In the genomic region with DNA sequence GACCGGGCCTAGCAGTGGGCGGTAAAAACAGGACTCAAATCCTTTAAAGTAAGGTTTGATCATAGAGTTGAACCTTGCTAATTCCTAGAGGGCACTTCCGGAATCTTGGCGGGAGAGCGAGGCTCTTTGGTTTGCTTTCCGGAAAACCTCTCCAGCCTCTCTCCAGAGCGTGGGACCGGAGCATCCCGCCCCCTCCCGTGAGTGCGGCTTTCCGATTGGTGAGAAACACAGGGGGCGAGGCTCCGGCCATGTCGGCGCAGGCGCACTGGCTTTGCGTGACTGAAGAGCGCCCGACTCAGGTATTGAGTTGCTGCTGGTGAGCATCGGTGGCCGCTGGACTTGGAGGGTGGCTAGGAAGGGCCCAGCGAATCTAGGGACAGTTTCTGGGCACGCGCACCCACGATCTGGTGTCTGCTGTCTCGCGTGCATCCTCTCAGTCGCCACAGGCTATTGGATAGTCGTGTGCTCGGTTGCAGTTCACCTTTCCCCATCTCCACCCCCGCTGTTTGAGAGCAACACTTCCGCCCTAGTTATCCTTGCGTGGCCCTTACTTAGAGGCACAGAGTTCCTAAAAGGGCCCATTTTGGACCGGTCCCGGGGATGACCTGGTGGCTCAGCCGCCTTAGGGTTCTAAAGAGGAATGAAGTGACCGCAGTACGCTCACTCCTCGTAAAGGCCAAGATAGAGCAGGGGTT, we compare ENCODE assay signal across 8 mouse cellular contexts. TPM values are rescaled to one million over a fixed set of nuclear protein-coding genes. Genes with fewer than 3 reads are reported as not detected.
DNase-seq lines count a peak whose midpoint lies in the region; ATAC-seq and TF ChIP-seq lines count a peak whose summit lies in the region.

Gene Pars2, plus strand, starts transcription at position 237 of the 695 bp plus-strand sequence.

- TF ChIP-seq POLR2A in lung, adult 2 months (IDR thresholded peaks at IDR 0.05; ENCODE audit: borderline replicate concordance, extremely low read depth, low read depth, low read length): peak; percentile 82; the same call in 1 of the 2 replicates

- 3% methylated on average over 40 of the region's 40 CpGs for WGBS in forebrain, embryonic 15.5 days
- 3% methylated on average over 40 of the region's 40 CpGs for WGBS in lung, adult 2 months

- peaks cover 4 to 6% of the 10 kb centered on the region in 2 experiments; a peak in 2 of 4 replicates for H3K4me1 ChIP-seq in ES-E14 (ENCODE audit: control insufficient read depth in 2 of 2, insufficient read depth in 2 of 2, low read length in 2 of 2, poor library complexity in 1 of 2)
- H3K4me1 ChIP-seq in forebrain, embryonic 15.5 days: peaks cover 8% of the 10 kb centered on the region
- no peaks in the 10 kb centered on the region; the same call in 1 of the 2 replicates for H3K4me1 ChIP-seq in lung, adult 2 months (ENCODE audit: control insufficient read depth, insufficient read depth, low read length)

- H3K9me3 ChIP-seq in ES-E14 (ENCODE audit: control insufficient read depth, insufficient read depth, low read depth, low read length): no peaks in the 10 kb centered on the region
- no peaks in the 10 kb centered on the region for H3K9me3 ChIP-seq in forebrain, embryonic 15.5 days

- H3K9ac ChIP-seq in ES-E14 (ENCODE audit: insufficient read depth, low read depth, low read length, poor library complexity, severe bottlenecking): peak within 1 kb of the TSS; percentile 89
- H3K9ac ChIP-seq in forebrain, embryonic 15.5 days (replicated peaks): peak within 1 kb of the TSS; percentile 77

- H3K36me3 ChIP-seq in ES-E14 (ENCODE audit: control insufficient read depth, insufficient read depth, low read length, poor library complexity, severe bottlenecking): peaks cover 13% of the 10 kb centered on the region; the same call in 1 of the 2 replicates
- H3K36me3 ChIP-seq in forebrain, embryonic 15.5 days: peaks cover 6% of the 10 kb centered on the region; the same call in 1 of the 2 replicates

- 0 out of 2 replicates have a peak within 1 kb of the TSS, but pooled peaks have one; percentile 38 for H3K27ac ChIP-seq in ES-E14 (ENCODE audit: insufficient read depth, low read depth, low read length, poor library complexity, severe bottlenecking)
- H3K27ac ChIP-seq in forebrain, embryonic 15.5 days (replicated peaks): peak within 1 kb of the TSS; percentile 66

- peak within 1 kb of the TSS; percentile 95 for H3K4me2 ChIP-seq in forebrain, embryonic 15.5 days (replicated peaks)

- peak within 1 kb of the TSS; percentile 79 to 96 for H3K4me3 ChIP-seq in ES-E14 (ENCODE audit: insufficient read depth in 1 of 2, low read depth in 1 of 2, low read length in 2 of 2, poor library complexity in 1 of 2, severe bottlenecking in 1 of 2)
- H3K4me3 ChIP-seq in forebrain, embryonic 15.5 days: peak within 1 kb of the TSS; percentile 67
- H3K4me3 ChIP-seq in lung, adult 2 months (replicated peaks; ENCODE audit: extremely low read depth, low read depth, low read length): peak within 1 kb of the TSS; percentile 93

- DNase-seq in ES-E14 (ENCODE audit: low read depth, low spot score): peak; percentile 96
- peak; percentile 99 for DNase-seq in cerebellum, adult 11-12 months
- DNase-seq in heart, postnatal 25 days (ENCODE audit: low spot score): peak; percentile 93
- DNase-seq in layer of hippocampus, adult 18-20 months (ENCODE audit: low spot score in 2 of 2): peak; percentile 96 to 98
- peak; percentile 95 for DNase-seq in lung, adult 2 months
- peak; percentile 95 to 96 for DNase-seq in thymus, adult 18-20 months

- 0 out of 2 replicates have a peak, but pooled peaks cover 7% of the 10 kb centered on the region for H3K27me3 ChIP-seq in forebrain, embryonic 15.5 days

- intact Hi-C loops in heart, postnatal 25 days (cut with DNase I): no loop called here

- no peak for TF ChIP-seq CTCF in lung, adult 2 months (IDR thresholded peaks at IDR 0.05; ENCODE audit: insufficient read depth, low read length)

- in situ Hi-C loops in ES-E14 (cut with MboI; ENCODE audit: low sequenced_read_pairs in 2 of 2, unreplicated experiment in 2 of 2): no loop called here

- peak; percentile 98 for ATAC-seq in forebrain, embryonic 15.5 days (replicated peaks)
- peak; percentile 92 for ATAC-seq in neutrophil, adult 5-6 weeks (ENCODE audit: extremely low read depth, insufficient number of reproducible peaks, low FRiP score, poor library complexity, severe bottlenecking)

TF ChIP-seq in ES-E14, 5 proteins besides CTCF, POLR2A, EP300 and RAD21:
- TF ChIP-seq MAFK (IDR thresholded peaks at IDR 0.05; ENCODE audit: insufficient read depth, low read depth, low read length): no peak
- 0 out of 2 replicates have a peak, but pooled peaks have one; percentile 42 for TF ChIP-seq CHD2 (IDR thresholded peaks at IDR 0.05; ENCODE audit: low read depth, low read length)
- TF ChIP-seq ZC3H11A (IDR thresholded peaks at IDR 0.05; ENCODE audit: borderline replicate concordance, low read depth, low read length): no peak
- 0 out of 2 replicates have a peak, but pooled peaks have one; percentile 42 for TF ChIP-seq HCFC1 (IDR thresholded peaks at IDR 0.05; ENCODE audit: borderline replicate concordance, insufficient read depth, low read length)
- no peak for TF ChIP-seq ZNF384 (IDR thresholded peaks at IDR 0.05; ENCODE audit: low read depth, low read length)

RNA-seq across cellular contexts. Expression of gene Pars2, which starts in this region (rescaled TPM):
- total RNA-seq in ES-E14 (2012; rRNA removed): 12.1 and 14.7 TPM in 2 replicates
- 12.6 and 14.2 TPM in 2 replicates for polyA plus RNA-seq in forebrain, embryonic 15.5 days (2015; fragmentation: Nextera tagmentation; extraction: Ambion mirVana)
- total RNA-seq in heart, postnatal 25 days (2021): 1 to 10 TPM; 4.2 to 5.6 TPM
- 1 to 10 TPM; 6.9 TPM for total RNA-seq in layer of hippocampus, adult 18-20 months (2021)
- polyA plus RNA-seq in lung, adult 2 months (2012; rRNA removed): 3.5 and 7.8 TPM in 2 replicates
- total RNA-seq in neutrophil, adult 5-6 weeks (2017): 3.6 and 5.9 TPM in 2 replicates

Comparison
In these comparisons a context has a peak if more than half of its experiments do, and no peak if none do; other contexts are left out.
1. Peak in every context shown above with its lines: DNase-seq, ATAC-seq, H3K4me3 ChIP-seq and H3K27ac ChIP-seq.